Mouse (Mus musculus): ENCODE data around the gene Gm8720.
"Not testable (repeated sequence)": the region's sequence is repeated elsewhere in the genome, so short reads cannot be mapped to it uniquely, and the experiment has no call there.

The Gm8720 gene

DNA sequence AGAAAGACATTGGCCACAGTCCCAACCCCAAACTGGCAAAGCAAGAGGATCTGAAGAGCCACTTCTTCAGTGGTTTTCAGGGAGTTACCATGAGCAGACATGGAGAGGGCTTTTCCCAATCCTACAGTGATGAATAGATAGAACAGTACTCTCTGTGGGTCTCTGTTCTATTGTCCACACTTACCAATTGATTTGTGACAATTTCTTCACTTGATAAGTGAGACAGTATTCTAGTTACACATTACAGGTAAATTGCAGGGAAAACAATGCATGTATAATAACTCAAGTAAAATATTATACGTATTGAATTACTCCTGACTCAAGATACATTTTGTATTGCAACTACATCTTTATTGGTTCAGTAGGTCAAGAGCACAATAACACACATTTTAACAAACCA lies at the start of gene Gm8720:
Gm8720 (minus strand) TSS at position 101 of the 400 bp plus-strand sequence.
- not testable (repeated sequence) for DNase-seq (ENCODE audit: low spot score)

DNA sequence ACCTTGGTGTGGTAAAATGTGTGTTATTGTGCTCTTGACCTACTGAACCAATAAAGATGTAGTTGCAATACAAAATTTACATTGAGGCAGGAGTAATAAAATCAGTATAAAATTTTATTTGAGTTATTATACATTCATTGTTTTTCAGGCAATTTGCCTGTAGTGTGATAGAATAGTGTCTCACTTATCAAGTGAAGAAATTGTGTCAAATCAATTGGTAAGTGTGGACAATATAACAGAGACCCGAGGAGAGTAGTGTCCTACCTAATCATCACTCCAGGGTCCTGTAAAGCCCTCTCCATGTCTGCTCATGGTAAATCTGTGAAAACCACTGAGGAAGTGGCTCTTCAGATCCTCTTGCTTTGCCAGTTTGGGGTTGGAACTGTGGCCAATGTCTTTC lies 12.0 kb downstream of the Gm8720 start, which contains the start of gene Vmn1r163:
Vmn1r163 (plus strand) TSS at position 301 of the 400 bp plus-strand sequence.
- DNase-seq (ENCODE audit: low spot score), result not testable (repeated sequence)

DNA sequence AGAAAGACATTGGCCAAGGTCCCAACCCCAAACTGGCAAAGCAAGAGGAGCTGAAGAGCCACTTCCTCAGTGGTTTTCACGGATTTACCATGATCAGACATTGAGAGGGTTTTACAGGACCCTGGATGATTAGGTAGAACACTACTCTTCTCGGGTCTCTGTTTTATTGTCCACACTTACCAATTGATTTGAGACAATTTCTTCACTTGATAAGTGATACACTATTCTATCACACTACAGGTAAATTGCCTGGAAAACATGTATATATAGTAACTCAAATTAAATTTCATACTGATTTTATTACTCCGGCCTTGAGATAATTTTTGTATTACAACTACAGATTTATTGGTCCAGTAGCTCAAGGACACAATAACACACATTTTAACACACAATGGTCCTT lies 47.4 kb downstream of the Gm8720 start, which contains the start of gene Gm4216:
Gm4216 (minus strand) TSS at position 101 of the 400 bp plus-strand sequence.
- DNase-seq (ENCODE audit: low spot score), result not testable (repeated sequence)
